Mouse (Mus musculus): ENCODE data around the gene Slc35e4.
"Not testable (repeated sequence)": the region's sequence is repeated elsewhere in the genome, so short reads cannot be mapped to it uniquely, and the experiment has no call there.

Slc35e4 gene

DNA sequence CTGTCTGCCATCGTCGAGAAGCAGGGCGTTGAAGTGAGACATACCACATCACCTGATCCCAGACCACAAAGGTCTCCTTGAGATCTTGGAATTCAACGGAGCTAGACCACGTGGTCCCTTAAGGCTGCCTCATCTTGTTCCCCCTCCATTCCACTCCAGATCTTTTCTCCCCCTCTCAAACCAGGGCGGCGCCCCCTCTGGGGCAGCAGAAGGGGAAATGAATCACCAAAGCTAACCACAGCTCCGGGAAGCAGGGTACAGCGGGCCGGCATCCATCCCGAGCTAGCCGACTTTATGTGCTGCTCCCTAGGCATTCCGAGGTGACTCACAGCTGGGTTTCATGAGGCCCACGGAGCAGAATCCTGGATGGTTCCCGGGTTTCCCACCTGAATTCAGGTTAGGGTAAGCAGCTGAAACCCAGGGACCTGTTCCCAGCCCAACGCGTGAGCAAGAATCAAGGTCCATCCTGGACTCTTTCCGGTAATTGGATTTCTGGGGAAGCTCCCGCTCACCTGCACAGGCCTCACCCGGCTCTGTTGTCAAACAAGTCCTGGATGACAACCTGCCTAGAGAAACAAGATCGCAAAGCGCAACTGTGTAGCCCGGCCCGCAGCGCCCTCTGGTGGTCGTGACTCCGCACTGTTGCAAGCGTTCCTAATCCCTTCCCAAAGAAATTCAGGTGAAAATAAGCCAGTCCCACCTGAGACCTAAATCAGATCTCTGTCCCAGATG is at the start of gene Slc35e4:
TSS of gene Slc35e4 (minus strand) at position 556 of the 732 bp plus-strand sequence.
- DNase-seq: peak; percentile 48 to 51

DNA sequence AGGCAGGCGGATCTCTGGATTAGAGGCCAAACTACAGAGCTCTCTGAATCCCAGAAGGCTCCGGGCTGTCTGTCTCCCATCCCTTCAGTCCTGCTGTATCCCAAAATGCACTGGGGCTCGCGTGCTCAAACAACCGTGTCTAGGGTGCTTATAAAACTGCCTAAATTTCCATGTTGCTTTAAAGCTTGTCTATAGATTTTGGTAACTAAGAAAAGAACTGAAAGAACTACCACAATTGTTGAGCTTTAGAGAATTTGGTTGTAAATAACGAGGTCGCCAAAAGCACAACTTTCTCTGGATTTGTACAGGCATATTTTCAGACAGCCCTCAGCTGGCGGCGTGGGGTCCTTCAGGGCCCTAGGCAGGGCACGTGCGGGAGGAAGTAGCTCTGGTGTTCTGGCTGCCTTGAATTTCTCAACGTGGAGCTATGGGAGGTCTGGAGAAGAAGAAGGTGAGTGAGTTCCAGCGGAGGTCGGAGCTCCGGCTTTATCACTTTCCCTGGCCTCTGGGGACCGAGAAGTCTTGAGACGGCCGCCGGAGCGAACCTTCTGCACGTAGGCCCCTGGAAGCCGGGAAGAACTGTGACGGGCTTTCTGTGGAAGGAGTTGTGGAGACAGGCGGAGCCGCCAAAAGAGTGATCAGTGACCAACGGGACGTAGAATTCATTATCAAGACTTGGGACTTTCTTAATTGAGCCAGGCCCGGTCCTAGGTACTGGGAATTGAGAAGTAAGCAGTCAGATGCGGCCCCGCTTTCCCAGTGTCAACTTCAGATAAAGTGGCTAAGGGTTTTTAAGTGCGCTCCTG is 49.3 kb upstream of the Slc35e4 start, which contains the start of gene Pes1:
TSS of gene Pes1 (plus strand) at position 366 of the 806 bp plus-strand sequence.
- peak; percentile 47 to 67 for DNase-seq

DNA sequence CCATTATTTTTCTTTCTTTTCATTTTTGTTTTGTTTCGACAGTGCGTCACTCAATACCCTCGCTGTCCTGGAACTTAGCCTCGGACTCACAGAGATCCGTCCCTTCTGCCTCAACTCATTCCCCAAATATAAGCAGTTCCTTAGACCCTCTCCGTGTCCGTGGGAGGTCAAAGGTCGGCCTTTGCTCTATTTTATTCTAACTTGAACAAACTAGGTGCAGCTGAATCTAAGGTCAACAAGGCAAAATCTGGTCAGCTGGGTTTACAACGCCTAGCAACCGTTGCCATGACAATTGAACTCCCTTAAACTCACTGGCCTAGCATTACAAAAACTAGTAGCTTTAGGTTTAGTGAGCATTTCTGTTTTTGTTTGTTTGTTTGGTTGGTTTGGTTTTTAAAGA is 48.7 kb upstream of the Slc35e4 start:
- peak in 1 of 2 experiments; percentile 6 for DNase-seq

DNA sequence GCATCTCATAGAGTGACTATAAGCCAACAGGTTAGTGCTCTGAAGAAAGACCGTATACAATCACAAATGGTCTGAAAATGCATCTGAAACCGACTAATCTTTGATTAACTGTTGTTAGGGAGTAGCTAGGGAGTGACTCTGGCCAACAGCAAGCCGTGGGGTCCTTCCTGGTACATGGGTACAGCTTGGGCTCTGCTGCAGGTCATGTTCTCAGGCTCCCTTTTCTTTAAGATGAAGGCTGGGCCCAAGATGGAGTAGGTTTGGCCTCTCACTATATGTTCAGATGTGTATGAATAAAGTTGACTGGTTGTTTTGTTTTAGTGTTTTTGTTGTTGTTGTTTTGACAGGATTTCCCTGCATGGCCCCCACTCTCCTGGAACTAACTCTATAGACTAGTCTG is 47.3 kb upstream of the Slc35e4 start:
- no peak for DNase-seq

DNA sequence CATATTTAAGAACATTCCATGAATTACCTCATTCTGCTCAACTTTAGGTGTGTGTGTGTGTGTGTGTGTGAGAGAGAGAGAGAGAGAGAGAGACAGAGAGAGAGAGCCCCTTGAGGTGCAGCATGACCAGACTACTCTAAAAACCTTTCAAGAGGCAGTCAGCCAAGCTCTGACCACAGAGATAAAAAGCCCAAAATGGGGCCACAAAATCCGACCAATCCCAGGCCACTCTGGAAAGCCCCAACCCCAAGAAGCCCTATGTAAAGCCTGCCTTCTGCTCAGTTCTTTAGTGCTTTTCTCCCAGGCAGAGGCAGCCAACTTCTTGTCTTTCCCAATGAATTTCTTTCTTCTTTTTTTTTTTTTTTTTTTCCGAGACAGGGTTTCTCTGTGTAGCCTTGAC is 46.4 kb upstream of the Slc35e4 start:
- no peak for DNase-seq

DNA sequence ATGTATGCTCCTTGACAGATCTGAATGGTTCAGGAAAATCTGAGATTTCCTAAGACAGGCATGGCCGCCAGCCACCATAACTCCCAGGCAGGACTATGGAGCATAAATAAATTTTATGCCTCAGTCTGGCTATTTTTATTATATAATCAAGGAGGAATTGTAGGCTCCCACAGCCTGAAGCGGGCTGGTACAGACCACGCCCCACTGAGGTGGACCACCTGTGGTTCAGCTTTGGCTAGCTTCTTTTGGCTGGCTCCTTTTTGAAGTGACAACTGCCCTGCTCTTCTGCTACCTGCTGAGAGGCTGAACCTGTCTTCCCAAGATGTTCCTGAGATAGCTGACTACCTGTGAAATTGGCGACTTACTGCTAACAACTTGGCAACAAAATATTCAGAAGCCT is 40.9 kb upstream of the Slc35e4 start:
- not testable (repeated sequence) for DNase-seq

DNA sequence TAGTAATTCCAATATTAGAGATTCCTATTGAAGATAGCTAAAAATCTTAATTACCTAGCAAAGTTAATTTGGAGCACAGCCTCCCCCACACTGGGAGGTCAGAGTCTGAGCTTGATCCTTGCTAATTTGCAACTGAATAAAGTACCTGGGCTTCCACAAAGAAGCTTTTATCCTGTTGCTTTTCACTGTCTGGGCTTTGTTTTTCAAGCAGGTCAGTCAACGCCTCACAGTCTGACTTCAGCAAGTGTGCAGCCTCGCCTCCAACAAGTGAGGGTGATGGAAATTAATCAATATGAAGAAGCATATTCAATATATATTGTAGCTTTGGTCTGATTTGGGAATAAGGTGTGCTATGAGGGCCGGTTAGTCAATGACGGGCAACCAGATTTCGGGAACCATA is 40.4 kb upstream of the Slc35e4 start:
- not testable (repeated sequence) for DNase-seq

DNA sequence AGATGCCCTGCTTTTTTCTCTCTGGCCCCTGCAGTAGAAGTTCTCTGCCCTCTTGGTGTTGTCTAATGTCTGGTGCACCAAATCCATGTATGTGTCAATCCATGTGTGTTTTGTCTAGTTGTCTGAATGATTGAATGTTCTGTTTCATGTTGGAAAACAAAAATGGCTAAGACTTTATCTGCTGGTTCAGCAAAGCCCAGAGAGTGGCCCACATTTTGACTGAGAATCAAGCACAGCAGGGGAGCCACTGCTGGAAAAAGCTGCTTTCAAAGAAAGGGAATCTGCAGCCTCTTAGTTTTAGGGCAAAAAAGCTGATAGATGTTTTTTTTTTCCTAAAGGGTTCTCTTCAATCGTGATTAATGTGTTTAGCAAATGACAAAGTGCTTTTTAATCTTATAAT is 31.9 kb upstream of the Slc35e4 start:
- no peak for DNase-seq

DNA sequence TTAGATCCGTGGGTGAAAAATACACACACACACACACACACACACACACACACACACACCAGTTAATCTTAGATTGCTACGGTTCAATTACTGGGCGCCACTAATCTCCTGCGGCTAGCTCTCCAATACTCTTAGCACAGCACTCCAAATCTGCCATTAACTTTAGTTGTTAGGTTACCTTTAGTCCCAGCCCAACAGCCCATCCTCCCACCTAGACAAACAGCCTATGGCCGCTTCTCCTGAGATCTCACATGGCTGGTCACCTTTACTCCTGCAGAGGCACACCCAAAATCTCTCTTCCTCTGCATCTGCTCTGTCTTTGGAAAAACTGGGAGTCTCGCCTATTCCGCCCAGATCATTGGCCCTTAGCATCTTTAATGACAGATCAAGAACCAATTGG is 26.9 kb upstream of the Slc35e4 start:
- no peak for DNase-seq

DNA sequence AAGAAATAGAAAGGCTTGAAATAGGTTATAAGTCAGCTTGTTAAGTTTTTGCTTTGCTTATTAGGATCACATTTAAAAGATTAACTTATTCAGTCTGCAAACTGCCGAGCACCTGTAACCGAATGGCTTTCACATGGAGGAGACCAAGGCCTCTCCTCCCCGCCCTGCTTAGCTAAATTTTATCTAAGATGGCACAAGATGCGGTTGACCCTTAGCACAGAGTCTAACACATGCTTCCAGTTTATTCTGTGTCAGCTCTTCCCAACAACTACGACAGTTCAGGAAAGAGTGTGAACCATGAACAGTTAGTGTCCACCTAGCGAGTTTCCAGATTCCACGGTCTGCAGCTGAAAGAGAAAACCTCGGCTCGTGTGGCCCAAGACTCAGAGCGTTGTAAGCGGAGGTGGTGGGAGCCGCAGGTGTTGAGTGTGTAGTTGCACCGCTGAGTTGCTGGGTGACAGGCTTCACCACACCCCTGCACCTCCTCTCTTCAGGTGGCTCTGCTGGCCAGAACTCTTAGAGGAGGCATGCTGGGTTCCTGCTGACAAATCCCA is 22.9 kb upstream of the Slc35e4 start:
- DNase-seq: no peak

DNA sequence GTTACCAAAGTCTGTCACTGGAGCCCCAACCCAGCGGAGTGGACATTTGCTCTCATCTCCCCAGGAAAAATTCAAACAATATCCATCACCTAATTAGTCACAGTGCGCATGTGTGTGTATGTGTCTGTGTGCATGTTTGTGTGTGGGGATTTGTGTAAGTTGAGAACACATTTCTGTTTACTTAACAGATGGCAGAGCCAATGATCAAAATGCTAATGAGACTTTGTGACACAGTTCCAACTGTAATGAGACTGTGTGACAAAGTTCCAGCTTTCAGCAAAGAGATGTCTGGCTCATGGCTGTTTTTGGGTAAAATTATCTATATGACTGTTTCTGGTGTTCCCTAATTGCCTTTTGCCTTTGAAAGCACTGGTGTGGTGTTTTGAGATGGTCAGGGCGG is 21.9 kb upstream of the Slc35e4 start:
- DNase-seq: no peak

DNA sequence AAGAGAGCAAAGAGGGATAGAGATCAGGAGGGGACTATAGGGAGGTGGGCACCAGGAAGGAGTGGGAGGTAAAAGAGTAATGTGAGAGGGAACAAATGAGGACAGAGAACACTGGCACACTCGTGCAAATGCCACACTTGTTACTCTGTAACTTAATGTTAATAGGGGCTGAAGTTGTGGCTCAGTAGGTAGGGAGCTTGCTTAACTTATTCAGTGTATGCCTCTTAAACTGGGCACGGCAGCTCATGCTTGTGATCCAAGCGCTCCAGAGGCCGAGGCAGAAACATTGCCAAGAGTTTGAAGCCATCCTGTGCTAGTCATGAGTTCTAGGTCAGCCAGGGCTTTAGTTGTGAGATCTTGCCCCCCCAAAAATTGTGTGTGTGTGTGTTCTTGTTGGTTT is 20.7 kb upstream of the Slc35e4 start:
- no peak for DNase-seq

DNA sequence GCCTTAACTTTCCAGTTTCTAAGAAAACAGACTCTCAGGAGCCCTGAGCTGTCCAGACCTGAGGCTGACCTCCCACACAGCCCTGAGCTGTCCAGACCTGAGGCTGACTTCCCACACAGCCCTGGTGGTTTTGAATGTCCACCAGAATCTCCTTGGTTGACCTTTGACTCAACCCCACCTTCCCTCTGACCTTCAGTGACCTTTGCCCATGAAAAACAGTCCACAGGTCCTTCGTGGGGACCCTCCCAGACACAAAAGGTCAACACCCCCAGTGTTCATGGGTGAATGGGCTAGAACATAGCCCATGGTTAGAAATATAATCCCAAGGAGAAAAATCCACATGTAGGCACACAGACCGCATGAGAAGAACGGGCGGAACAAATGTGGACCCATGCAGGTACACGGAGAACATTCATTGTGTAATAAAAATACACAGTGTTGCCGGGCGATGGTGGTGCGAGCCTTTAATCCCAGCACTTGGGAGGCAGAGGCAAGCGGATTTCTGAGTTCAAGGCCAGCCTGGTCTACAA is 19.4 kb upstream of the Slc35e4 start:
- no peak for DNase-seq

DNA sequence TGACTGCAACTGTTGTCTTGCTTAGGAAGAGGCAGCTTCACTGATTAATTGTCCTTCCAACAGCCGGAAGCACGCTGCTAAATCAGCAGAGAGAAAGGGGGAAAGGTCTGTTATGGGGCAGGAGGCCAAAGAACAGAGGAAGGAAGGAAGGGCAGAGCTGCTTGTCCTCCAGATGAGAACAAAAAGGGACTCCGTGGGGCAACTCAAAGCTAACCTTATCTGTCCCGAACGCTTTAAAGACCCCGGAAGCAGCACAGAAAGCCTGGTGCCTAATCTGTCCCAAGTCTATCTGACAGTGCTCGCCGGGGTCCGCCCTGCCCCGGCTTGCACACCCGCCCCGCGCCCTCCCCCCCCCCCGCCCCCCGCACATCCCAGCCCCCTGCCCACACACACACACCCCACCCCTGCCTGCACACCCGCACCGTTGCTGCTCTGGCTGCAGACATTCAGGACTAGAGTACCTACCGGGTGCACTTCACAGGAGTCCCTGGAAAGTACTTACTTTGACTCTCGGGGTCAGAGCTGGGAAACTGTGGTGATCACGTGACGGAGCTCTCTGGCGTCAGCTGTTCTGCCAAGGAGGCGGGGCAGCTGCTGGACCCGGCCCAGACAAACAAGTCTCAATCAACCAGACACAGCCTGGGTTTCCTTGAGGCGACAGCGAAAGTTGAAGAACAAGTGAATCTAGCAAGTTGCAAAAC is 17.2 kb upstream of the Slc35e4 start, which contains the start of gene Tcn2:
TSS of gene Tcn2 (minus strand) at position 649 of the 701 bp plus-strand sequence.
- DNase-seq: peak; percentile 68 to 73

DNA sequence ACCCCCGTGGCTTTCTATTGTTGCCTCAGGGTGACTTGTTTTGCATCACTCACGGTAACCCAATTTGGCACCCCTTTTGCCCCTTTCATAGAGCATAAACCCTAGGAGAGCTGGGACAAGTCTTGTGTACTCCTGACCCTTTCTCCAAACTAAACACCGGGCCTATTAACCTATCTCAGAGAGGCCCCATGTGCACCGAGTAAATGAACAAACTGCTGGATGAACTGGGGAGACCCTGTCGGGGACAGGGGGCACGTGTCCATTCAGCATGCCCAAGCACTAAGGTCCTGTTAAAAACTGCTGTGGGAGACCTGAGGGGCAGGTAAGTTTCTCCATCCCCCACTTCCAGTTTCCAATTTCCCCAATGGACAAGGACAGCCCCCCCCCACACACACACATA is 16.5 kb upstream of the Slc35e4 start:
- no peak for DNase-seq

DNA sequence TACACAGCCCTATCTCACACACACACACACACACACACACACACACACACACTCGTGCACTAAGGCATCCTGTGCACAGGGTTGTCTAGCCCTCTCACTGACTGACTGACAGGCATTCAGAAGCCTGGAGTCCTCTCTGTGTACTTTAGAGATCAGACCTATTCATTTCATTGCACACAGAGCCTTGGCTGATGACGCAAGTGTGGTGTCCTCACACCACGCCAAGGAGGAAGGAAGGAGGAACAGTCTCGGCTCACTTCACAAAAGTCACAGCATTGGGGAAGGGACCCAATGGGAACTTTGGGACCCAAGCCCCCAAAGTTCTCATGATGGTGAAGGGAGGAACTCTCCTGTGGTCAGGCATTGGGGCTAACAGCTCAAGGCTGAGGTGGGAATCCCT is 15.6 kb upstream of the Slc35e4 start:
- DNase-seq: no peak

DNA sequence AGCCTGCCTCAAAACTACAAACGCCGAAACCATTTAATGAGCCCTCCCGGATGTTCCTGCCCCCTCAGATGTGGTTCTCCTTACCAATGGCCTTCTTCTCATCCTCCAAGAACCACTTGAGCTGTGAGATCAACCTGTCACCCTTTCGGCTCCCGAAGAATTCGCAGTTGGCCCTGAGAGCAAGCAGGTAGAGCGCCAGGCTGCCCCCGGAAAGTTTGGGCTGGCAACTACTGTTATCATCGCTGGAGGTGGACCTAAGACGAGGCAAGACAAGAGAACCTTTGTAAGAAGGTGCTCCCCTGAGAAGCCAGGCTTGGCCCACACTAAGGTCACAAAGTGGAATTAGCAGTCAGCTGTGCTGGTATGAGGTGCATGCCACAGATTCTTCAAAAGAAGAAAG is 11.5 kb upstream of the Slc35e4 start:
- no peak for DNase-seq

DNA sequence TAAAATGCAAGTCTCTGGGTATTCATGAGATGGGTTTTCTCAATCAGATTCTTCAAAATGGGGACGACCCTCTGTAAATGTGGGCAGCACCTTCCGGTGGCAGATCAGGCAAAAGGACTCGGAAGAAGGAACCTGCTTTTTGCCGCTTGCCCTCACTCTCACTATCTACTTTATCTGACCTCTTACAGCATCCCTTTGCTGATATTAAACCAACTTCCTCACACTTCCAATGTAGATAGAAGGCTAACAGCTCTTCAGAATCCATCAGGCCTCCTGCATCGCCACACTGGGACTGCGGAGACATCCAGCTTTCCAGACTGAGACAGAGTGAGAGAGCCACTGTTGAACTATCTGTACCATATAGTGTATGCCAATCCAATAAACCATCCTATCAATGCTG is 8.3 kb upstream of the Slc35e4 start:
- no peak for DNase-seq

DNA sequence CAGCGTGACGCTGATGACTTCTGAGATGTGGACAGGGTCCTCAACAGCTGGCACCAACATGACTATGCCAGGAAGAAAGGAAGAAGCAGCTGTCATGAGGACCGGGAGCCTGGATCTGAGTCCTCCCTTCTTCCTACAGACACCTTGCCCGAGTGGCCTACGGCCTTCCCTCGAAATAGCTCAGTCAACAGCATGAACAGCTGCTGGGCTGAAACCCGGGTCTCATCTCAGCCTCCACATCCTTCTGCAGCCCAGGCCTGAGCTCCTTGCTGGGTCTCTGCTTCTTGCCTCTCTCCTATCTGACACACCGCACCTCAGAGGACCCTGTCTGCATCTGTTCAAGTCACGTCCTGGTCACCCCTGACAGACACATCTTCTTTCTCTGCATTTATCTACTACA is 7.7 kb upstream of the Slc35e4 start:
- DNase-seq: no peak

DNA sequence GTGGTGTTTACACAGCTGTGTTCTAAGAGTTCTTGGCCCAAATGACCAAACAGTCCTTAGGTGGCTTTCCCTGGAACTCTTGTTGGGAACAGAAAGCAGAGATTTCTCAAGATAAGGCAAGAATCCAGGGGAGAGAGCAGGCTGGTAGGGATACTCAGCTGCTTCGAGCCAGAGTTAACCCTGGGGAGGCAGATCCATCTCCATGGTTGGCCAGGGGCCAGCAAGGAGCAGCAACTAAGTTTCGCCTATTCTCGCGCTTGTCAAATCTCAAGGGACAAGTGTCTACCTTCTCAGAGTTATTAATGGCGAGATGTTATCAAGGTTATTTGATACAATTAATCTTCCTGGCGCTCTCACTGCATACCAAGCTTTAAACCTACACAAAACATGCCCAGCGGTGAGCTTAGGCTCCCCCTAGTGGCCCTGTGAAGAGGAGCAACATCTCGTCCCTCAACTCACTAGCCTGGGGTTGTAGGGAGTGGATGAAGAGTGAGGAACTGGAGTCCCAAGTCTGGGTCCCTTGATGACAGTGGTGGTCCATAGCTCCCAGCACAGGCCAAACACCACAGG is 6.9 kb upstream of the Slc35e4 start:
- DNase-seq: no peak

DNA sequence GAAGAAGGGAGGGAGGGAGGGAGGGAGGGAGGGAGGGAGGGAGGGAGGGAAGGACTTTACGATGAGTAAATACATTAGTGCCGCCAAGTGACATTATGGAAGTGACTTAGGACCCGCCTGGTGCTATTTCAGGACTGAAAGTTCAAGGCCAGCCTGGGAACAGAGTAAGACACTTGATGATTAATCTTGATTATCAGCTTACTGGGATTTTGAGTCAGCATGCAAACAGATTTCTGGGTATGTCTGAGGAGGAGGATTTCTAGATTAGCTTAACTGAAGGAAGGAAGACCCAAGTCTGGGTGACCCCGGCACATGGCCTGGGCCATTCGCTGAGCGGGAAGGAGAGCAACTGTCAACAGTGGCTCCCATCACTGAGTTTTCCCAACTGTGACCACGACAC is 6.0 kb upstream of the Slc35e4 start:
- no peak for DNase-seq

DNA sequence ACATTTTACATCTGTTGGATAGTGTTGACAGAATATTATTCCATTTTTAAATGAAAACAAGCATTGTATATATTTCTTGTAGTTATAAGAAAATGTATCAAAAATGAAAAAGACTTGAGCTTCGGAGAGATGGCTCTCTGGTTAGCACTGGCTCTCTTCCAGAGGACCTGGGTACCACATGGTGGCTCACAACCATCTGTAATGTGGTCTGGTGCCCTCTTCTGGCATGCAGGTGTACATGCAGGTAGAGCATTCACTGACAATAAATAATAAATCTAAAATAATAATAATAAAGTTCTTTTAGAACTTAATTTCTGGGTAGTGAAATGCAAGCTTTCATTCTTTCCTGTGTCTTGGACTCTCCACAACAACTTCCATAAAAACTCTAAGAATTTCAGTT is 4.3 kb upstream of the Slc35e4 start:
- no peak for DNase-seq
